Mouse (Mus musculus): ENCODE data around the gene Pde6b.

GRCm38 (mm10) chr5:108385632-108386031 is 2.6 kb upstream of the Pde6b start:
- TF ChIP-seq POLR2A (IDR thresholded peaks at IDR 0.05; ENCODE audit: insufficient read depth, low read depth, low read length) = no peak
- no peak for TF ChIP-seq CTCF (IDR thresholded peaks at IDR 0.05)
- TF ChIP-seq EP300 (IDR thresholded peaks at IDR 0.05; ENCODE audit: insufficient read depth, low read depth, low read length) = no peak
